Mouse (Mus musculus): ENCODE results near the gene Steap3.
A peak's percentile ranks its signal among the peaks of the same experiment; 100 is the strongest.

The Steap3 gene

DNA sequence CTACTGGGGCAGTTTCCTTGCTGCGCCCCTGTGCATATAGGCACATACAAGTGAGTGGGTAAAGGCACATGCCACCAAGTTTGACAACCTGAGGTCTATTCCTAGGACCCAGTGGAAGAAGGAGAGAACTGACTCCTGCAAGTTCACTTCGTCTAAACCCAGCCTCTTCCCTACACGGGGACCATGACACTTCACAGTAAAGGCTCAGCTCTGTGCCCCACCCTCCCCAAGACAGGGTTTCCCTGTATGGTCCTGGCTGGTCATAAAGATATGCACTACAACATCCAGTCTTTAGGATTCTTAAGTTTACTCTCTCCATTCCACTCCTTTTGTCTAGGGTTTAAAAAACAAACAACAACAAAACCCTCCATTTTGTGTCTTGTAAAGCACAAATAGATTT lies 21.9 kb downstream of the Steap3 start:
- DNase-seq (ENCODE audit: low spot score): no peak

DNA sequence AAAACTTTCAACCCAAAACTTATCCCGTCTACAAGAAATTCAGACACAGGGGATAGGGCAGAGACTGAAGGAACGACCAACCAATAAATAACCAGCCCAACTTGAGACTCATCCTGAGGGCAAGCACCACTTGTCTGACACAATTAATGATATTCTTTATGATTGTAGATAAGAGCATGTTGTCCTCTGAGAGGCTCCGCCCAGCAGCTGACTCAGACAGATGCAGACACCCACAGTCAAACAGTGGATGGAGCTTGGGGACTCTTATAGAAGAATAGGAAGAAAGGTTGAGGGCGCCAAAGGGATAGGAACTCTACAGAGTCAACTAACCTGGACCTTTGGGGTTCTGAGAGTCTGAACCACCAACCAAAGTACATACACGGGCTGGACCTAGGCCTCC lies 22.7 kb downstream of the Steap3 start:
- no peak for DNase-seq (ENCODE audit: low spot score)

DNA sequence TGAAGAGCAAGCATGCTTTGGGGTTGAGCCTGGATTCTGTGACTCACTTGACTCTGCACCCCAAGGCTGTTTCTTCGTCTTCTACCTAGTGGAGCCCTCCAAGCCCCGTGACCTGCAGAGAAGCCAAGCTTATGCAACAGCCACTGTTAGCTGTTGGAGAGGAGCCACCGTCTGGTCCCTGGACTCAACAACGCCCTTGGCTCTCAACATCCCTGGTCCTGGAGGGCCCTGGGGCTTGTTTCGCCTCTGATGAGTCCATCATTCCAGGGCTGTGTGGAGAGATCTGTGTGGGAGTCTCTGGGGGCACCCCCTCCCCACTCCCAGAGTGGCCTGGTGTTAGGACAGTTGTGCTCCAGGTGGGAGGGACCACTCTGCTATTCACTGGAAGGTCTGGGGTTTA lies 24.3 kb downstream of the Steap3 start:
- peak; percentile 73 for DNase-seq (ENCODE audit: low spot score)

DNA sequence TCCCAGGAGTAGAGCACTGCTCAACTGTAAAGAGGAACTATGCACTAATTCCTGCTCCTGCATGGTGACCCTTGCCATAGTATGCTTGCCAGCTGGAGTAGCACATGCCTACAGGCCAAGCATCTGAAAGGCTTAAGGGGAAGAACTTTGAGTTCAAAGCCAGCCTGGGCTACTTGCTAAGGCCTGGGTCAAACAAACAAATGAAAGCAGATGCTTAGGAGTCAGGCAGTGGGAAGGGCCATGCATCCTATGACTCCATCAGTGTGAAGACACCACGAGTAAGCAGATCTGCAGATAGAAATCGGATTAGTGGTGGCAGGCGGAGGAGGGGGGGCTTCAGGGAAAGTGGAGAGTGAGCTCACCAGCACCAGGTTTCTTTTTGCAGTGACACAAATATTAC lies 25.2 kb downstream of the Steap3 start:
- no peak for DNase-seq (ENCODE audit: low spot score)

DNA sequence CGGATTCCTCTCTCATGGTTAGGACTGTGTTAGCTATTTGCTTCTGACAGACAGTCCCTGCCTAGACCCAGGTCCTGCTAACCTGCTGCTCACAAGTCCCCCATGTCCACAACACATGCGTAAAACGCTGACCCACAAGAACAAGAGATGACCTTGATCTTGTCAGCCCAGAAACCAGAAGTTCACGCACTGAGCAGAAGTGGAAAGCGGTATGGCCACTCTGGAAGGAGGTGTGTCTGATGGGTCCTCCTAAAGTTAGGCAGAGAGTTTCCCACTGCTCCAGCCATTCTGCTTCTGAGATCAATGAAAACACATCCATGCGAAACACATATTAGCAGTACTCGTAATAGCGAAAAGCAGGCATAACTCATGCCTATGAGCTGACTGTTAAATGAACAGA lies 25.6 kb downstream of the Steap3 start:
- no peak for DNase-seq (ENCODE audit: low spot score)

DNA sequence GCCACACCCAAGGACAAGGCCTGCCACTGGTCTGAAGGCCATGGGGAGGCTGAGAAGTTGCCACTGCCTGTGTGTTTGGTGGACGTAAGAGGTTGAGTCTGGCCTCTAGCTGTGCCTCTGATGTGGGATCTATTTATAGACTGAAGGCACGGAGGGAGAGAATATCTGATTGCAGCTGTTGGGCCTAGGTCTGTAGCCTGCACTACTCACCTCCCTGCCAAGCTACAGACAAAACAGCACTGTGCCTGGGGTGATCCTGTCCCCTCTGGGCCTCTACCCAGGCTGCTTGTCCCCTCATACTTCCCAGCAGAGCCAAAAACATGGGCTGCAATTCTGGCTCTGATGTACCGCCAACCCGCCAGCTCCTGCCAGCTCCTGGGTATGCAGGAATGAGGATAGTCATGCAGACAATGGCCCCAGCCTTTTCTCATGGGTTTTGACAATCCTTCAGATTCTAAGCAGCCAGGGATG lies 26.8 kb downstream of the Steap3 start:
- no peak for DNase-seq (ENCODE audit: low spot score)

DNA sequence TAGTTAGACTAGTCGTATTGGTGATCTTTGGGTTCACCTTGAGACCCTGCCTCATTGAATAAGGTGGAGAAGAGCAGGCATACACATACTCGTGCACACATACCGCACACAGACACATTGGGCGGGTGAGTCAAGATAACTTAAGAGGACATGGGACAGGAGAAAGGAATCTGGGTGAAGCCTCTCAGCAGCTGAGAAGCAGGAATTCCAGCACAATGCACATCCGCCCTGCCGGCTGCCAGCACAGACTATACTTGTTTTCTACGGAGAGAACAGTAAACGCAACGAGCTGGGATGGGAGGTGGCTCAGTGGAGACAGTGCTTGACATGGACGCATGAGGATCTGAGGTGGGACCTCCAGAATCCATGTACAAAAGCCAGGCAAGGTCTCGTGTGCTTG lies 27.9 kb downstream of the Steap3 start:
- no peak for DNase-seq (ENCODE audit: low spot score)

DNA sequence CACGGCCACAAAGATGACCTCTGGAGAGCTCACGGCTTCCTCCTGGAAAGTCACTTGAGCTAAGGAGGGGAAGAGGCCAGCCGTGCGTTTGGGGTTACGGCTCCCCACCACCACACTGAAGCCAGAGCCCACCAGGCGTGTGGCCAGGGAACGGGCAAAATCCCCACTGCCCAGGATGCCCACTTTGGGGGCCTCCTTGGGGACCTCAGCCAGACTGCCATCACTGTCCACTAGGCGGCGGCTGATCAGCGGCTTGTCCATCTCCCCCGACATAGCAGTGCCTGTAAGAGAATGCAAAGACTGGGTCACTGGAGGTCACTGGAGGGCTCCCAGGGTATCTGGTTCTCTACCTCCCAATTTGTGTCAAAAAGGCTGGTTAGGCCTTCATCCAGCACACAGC lies 28.5 kb downstream of the Steap3 start:
- no peak for DNase-seq (ENCODE audit: low spot score)

DNA sequence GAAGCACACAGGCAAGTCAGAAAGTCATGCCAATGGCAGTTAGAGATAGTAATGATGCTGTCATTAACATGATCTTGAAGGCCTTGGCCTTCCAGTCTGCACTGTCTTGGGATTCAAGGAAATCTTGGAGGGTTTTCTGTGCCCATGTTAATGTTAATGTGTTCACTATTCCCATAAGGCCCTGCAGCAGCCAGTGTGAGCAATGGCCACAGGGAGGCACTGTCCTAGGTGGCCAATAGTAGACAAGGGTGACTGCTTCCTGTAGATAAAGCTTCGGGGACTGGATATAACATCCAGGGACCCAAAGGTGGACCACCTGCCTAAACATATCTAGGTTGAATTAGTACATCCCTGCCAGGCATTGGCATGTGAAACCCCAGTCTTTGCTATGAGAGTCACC lies 35.4 kb downstream of the Steap3 start:
- DNase-seq (ENCODE audit: low spot score): no peak

DNA sequence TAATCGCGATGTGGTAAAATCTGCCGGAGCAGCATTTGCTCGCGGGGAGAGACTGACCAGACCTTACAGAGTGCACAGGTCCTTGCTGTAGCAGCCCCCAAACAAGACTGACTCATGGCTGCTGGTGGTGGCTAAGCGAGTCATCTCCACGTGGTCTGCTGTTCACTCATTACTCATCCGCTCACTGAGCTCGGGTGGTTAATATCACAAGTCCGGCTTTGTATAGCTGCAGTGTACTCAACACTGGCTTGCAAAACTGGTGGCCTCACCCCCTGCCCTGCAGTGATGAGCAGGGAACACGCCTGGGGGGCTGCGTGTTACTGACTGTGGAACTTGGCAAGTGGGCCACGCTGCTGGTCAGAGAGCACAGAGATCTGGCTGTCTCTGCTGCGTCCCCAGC lies 36.1 kb downstream of the Steap3 start:
- no peak for DNase-seq (ENCODE audit: low spot score)

DNA sequence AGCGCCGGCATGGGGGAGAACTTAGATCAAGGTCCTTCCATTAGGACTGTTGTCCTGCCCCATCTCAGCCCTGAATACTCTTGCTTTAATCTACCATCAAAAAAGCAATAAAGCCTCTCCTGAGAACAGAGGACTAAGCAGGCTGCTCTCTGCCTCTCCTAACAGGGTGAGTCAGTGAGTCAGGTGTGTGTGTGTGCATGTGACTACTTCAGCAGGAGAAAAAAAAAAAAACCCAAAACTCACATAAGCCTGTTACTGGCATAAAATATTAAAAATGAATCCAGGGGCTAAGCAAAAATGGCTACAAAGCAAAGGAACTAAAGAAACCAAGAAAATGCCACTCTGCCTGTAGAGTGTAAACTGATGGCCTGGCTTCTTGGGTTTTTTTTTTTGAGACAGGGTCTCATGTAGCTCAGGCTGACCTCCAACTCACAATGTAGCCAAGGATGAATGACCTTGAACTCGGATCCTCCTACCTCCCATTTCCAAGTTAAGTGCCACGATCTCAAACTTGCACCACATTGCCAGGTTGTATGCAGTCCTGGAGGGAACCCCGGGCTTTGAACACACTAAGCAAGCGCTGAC lies 36.8 kb downstream of the Steap3 start:
- no peak for DNase-seq (ENCODE audit: low spot score)

DNA sequence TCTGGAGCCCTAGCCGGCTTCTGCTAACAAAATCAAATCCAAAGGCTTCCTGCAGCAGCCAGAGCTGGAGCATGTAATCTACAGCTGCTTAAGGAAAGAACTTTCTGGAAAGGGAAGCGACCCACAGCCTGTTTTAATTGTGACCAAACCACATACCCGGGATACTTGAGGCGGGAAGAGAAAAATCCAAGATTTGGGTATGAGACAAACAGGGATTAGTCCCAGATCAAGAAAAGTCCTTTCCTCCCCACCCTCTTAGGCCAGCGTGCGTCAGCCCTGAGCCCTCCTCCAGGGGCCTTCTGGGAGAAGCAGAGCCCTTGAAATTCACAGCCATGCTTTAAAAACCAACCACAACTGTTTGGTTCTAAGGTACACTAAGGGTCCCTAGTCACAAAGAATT lies 40.3 kb downstream of the Steap3 start:
- DNase-seq (ENCODE audit: low spot score): no peak

DNA sequence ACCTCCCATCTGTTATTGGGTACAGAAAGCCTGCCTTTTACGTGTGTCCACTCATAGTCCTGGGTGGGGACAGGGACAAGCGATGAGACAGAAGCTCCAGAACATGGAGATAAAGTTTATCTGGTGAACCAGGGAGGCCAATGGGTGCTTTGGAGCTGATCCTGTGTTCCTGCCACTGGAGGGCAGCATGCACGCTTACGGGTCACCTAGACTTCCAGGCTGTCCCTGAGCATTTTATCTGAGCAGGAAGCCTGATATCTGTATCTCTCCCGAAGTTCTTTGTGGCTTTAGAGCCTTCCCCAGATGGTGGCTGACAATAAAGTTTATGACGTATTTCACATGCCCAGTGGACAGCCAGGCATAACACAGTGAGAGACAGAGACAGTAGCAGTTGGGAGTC lies 41.2 kb downstream of the Steap3 start:
- DNase-seq (ENCODE audit: low spot score): peak; percentile 40

DNA sequence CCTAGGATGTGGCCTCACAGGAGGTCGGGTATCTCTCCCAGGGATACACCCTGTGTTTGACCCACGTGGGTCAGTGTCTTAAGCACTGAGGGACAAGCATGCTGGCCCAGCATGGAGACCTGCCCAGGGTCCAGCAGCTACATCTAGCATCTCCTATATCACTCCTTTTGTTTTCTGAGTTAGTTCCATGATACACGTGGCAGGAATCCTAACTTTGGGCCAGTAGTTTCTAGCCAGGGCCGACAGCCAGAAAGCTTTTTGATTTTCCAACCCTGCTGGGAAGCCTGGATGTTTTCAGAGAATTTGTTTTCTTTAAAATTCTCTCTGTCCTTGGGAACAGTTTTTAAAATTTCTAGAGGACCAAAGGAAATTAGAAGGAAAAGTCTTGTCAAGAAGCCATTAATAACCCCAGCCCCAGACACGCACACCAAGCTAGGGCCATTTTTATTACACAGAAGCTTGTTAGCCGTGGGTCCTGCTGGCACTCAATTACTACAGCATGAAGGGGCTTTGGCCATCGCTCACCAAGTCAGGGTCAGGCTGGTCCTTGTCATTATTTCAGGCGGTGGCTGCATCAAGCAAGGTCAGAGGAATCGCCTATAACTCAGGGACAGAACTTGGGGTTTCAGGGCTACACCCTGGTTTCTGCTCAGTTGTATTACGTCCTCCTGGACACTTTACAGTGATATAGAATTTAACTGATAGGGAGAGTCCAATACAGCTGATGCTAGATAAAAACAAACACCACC lies 42.6 kb downstream of the Steap3 start:
- DNase-seq (ENCODE audit: low spot score): no peak

DNA sequence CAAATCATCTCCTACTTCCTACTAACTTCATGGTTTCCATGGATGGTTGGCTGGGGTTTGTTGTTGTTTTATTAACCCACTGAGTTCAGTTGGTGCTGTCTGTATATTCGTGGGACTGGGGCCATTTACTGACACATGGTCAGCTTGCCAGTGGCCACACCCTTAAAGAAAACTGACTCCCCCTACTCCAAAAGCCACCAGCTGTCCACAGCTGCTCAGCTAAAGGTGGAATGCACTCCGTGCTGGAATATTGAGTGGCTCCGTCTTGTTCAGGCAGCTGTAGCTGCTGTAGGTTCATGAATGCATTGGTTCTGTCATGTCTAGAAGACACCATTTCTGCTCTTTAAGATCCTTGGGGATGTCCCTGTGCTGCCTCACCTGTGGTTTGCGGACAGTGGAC lies 48.9 kb downstream of the Steap3 start:
- no peak for DNase-seq (ENCODE audit: low spot score)

DNA sequence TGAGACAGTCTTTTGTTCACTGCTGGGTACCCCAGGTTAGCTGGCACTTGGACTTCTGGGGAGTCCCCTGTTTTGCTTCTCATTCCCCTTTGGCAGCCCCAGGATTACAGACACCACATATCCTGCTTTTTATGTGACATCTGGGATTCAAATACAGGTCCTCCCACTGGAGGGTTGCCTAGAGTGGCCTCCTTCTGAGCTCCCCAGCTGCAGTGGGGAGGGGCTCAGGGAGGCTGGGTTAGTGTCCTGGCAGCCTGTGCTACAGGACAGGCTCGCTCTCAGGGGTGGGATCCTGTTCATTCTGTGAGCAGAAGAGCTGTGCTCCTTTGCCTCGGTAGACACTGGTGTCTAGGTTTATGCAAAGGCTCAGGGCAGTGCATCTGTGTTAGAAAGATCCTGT lies 51.2 kb downstream of the Steap3 start:
- no peak for DNase-seq (ENCODE audit: low spot score)

DNA sequence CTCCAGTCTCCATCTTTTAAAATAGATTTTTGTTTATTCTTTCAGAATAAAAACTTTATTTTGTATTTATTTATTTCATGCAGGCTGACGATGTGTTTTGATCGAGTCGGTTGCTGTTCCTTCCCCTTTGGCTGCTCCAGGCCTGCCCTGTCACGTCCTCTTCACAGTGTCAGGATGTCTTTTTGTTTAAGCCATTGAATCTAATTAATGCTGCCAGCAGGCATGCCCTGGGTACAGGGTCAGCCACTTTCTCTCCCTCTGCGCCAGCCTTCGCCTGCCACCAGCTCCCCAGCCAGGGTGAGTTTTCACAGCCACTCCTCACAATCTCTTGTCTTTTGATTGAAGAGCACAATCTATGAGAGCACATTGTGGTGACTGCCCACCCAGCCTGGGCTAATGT lies 51.7 kb downstream of the Steap3 start:
- DNase-seq (ENCODE audit: low spot score): no peak

DNA sequence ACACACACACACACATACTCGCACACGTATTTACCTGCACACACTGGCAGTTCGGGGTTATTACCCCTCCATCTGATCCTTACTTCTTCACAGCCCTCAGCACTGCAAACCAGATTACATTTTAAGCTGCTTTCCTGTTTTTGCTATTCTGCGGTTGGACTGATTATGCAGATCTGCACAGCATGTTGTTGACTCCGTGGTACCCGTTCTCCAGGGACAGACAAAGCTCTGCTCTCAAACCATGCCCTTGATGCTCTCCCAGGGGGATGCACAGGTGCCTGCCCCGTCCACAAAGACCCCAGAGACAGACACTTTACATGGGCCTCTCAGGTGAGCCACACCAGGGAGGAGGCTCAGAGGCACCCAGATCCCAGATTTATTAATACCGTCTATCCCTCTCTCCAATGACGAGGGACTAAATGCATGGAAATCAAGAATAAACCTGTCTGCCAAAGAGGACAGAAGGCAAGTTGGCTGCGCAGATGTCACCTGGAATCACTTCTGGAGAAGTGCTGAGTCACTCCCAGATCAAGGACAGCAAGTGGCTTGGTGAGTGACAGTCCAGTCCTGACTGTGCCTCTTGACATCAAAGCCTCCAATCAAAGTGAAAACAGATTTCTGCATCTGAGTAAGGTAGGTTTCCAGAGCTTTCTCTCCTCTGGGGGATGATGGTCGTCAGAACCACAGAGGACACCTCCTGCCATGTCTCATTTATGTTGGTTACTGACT lies 63.8 kb downstream of the Steap3 start:
- DNase-seq (ENCODE audit: low spot score): no peak

DNA sequence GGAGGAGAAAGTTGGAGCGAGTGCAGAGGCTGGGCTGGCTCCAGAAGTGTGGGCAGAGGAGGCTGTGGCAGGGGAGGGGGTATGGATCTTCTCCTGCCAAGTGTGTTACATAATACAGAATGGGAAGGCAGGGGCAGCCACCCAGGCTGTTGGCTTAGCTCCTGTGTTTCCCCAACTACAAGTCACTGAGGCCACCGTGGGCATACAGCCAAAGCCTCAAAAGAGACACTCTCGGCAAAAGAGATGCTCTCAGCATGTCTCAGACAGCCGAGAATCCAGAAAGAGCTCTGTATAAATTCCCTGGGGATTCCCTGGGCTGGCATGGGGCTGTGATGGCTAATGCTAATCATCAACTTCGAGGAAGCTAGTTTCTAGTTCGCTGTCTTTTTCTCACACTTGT lies 64.9 kb downstream of the Steap3 start:
- peak; percentile 10 for DNase-seq (ENCODE audit: low spot score)

DNA sequence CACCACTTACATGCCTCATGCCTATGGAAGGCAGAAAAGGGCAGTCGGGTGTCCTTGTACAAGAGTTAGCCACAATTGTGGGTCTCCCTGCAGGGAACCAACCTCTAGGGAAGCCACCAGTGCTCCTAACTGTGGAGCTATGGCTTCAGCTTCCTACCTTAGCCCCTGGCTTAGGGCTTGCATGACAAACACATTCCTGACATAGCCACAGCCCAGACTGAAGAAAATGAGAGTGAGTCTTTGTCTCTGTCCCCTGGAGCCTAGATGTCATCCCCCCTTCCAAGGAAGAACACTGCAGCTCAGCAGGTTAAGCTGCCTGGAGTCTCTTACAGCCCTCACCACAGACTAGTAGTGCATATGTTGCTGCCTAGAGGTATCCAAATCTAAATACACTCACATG lies 67.7 kb downstream of the Steap3 start:
- DNase-seq (ENCODE audit: low spot score): no peak

DNA sequence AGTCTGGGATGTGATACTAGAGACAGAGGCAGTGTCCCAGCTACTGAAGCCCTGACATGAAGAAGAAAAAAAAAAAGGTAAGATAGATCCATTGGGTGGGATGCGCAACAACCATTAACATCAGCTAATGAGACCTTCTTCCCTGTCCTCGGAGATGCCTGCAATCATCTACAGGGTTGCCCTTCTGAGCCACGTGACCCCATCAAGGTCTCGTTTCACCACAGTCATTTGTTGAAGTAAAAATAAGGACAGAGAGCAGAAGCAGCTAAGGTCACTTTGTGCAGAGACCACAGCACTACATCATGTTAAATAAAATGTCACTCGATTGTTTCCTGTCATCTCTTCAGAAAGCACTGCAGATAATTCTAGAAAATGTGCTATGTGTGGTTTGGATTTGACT lies 68.7 kb downstream of the Steap3 start:
- DNase-seq (ENCODE audit: low spot score): no peak

DNA sequence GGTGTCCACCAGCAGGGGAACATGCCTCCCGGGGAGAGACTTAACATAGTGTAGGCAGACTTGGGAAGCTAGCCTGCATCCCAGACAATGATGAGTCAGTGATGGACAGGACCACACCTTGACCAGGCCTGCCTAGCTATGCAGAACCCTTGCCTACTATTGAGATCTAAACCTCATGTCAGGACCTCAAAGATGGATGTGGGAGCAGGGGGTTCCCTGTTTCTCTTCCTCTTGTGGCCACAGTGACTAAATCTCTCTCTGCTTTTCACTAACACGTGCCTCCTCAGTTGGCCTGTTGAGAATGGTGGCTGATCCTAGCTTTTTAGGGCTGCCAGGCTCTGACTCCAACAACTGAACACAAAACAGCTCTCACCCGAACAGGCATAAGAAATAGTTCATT lies 70.0 kb downstream of the Steap3 start:
- no peak for DNase-seq (ENCODE audit: low spot score)

DNA sequence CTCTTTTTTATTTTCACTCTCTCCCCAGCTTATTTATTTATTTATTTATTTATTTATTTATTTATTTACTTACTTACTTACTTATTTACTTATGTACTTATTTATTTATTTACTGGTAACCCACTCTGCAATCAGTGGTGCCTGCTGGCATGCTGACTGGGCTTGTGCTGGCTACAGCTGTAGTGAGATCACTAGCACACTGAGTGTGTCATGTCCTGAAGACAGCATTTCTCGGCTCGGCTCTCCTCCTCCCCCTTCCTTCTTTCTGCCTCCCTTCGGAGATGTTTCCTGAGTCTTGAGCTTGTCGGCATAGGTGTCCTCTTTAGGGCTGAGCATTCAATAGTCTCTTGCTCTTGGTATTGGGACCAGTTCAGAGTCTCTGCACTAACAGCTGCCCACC lies 73.6 kb downstream of the Steap3 start:
- DNase-seq (ENCODE audit: low spot score): no peak
